Mouse (Mus musculus) kidney, embryonic 16.5 days (tissue): ENCODE results near the gene Golga5. TPM values are rescaled to one million over a fixed set of nuclear protein-coding genes. Genes with fewer than 3 reads are reported as not detected.

ENCODE experiments used
- ATAC-seq: fragments of 200-750 bp; cut with Nextera tagmentation; 2 replicates; pipeline ENCODE4 v1.8.0; 2017; ENCODE audit warnings: moderate TSS enrichment; ENCODE audit not compliant: low FRiP score, low TSS enrichment
- H3K27ac ChIP-seq: fragments of 300-500 bp; sonication (generic); 2 replicates; pipeline ENCODE4 v1.5.1; 2014; ENCODE audit warnings: low read length
- H3K27me3 ChIP-seq: fragments of 300-500 bp; sonication (generic); 2 replicates; pipeline ENCODE4 v1.6.1; 2014; ENCODE audit warnings: low read length, control low read depth, mixed read lengths; ENCODE audit not compliant: insufficient read depth
- H3K36me3 ChIP-seq: fragments of 300-500 bp; sonication (generic); 2 replicates; pipeline ENCODE4 v1.6.1; 2014; ENCODE audit warnings: low read length, control low read depth, mixed read lengths; ENCODE audit not compliant: insufficient read depth
- H3K4me1 ChIP-seq: fragments of 300-500 bp; sonication (generic); 2 replicates; pipeline ENCODE4 v1.6.1; 2014; ENCODE audit warnings: low read length, control low read depth, mixed read lengths; ENCODE audit not compliant: insufficient read depth
- H3K4me2 ChIP-seq: fragments of 300-500 bp; sonication (generic); replicated peaks from 2 replicates; pipeline ENCODE4 v1.6.1; 2014; ENCODE audit warnings: low read depth, low read length
- H3K4me3 ChIP-seq: fragments of 300-500 bp; sonication (generic); 2 replicates; pipeline ENCODE4 v1.5.1; 2014; ENCODE audit warnings: mild to moderate bottlenecking, low read length
- H3K9ac ChIP-seq: fragments of 300-500 bp; sonication (generic); replicated peaks from 2 replicates; pipeline ENCODE4 v1.6.1; 2014; ENCODE audit warnings: low read length
- H3K9me3 ChIP-seq: fragments of 300-500 bp; sonication (generic); 2 replicates; pipeline ENCODE4 v1.6.1; 2016; ENCODE audit warnings: low read length, control low read depth
- WGBS: fragments of 180-500 bp; shearing (Covaris S2); extraction: QIAGEN DNeasy Blood & Tissue Kit; methylation state at CpG from one replicate; pipeline ENCODE4 v1.1.7; 2014; 5-methylcytosine and 5-hydroxymethylcytosine counted together
- polyA plus RNA-seq: library from polyadenylated mRNA; unstranded; fragments of >200 nt; fragmentation: Nextera tagmentation; extraction: Ambion mirVana; gene quantifications from 2 replicates; pipeline ENCODE4 v1.2.1, GENCODE M21; 2015

Gene Golga5
- polyA plus RNA-seq, 1 experiment from 2014 or later = 37.8 TPM

- H3K27ac ChIP-seq = no peak overlapping the region
- H3K4me2 ChIP-seq = no peak overlapping the region
- 24% methylated on average over 13 of the region's 13 CpGs for WGBS
- H3K4me1 ChIP-seq = no peaks in the 10 kb centered on the region
- no peaks in the 10 kb centered on the region for H3K36me3 ChIP-seq
- no peaks in the 10 kb centered on the region for H3K27me3 ChIP-seq
- H3K9me3 ChIP-seq = no peaks in the 10 kb centered on the region
- ATAC-seq = no peak; the same call in 1 of the 2 replicates
- H3K9ac ChIP-seq = no peak overlapping the region
- H3K4me3 ChIP-seq = no peak overlapping the region
Observed at GRCm38 (mm10) chr12:102521777-102522319, 52.9 kb downstream of the Golga5 start.

- no peak overlapping the region for H3K4me2 ChIP-seq
- WGBS = 57% methylated on average over 3 of the region's 3 CpGs
- H3K9me3 ChIP-seq = no peaks in the 10 kb centered on the region
- ATAC-seq = no peak
- no peaks in the 10 kb centered on the region for H3K36me3 ChIP-seq
- no peak overlapping the region for H3K27ac ChIP-seq
- no peak overlapping the region for H3K9ac ChIP-seq
- no peaks in the 10 kb centered on the region for H3K27me3 ChIP-seq
- no peak overlapping the region for H3K4me3 ChIP-seq
- H3K4me1 ChIP-seq = no peaks in the 10 kb centered on the region
Observed at GRCm38 (mm10) chr12:102524216-102524615, 55.3 kb downstream of the Golga5 start.

GRCm38 (mm10) chr12:102524760-102525159 is 55.8 kb downstream of the Golga5 start:
- ATAC-seq = peak; percentile 52; the same call in 1 of the 2 replicates
- Histone ChIP-seq H3K4me3 (no peak overlapping the region), H3K4me2 (no peak overlapping the region), H3K9ac (no peak overlapping the region), H3K36me3 (no peaks in the 10 kb centered on the region), H3K9me3 (no peaks in the 10 kb centered on the region), H3K27ac (no peak overlapping the region), H3K27me3 (no peaks in the 10 kb centered on the region), H3K4me1 (no peaks in the 10 kb centered on the region)
- 13% methylated on average over 6 of the region's 6 CpGs for WGBS

GRCm38 (mm10) chr12:102527989-102528388 is 59.1 kb downstream of the Golga5 start:
- no peak for ATAC-seq
- Histone ChIP-seq H3K27ac (no peak overlapping the region), H3K4me1 (no peaks in the 10 kb centered on the region), H3K4me3 (no peak overlapping the region), H3K4me2 (no peak overlapping the region), H3K9ac (no peak overlapping the region), H3K9me3 (no peaks in the 10 kb centered on the region), H3K27me3 (no peaks in the 10 kb centered on the region), H3K36me3 (no peaks in the 10 kb centered on the region)
- WGBS = 69% methylated on average over 5 of the region's 5 CpGs

- ATAC-seq = peak; percentile 98
Observed at GRCm38 (mm10) chr12:102535796-102536195, 66.9 kb downstream of the Golga5 start.

GRCm38 (mm10) chr12:102540278-102540677 is 71.3 kb downstream of the Golga5 start:
- Histone ChIP-seq H3K9me3 (no peaks in the 10 kb centered on the region), H3K4me2 (no peak overlapping the region), H3K27me3 (no peaks in the 10 kb centered on the region), H3K4me3 (no peak overlapping the region), H3K36me3 (no peaks in the 10 kb centered on the region), H3K4me1 (0 out of 2 replicates have a peak, but pooled peaks cover 2% of the 10 kb centered on the region), H3K27ac (no peak overlapping the region), H3K9ac (no peak overlapping the region)
- WGBS = 23% methylated on average over 8 of the region's 8 CpGs
- no peak for ATAC-seq

More at GRCm38 (mm10) chr12:102535796-102536195, 66.9 kb downstream of the Golga5 start:
- 36% methylated on average over 1 of the region's 1 CpGs for WGBS
- H3K36me3 ChIP-seq = no peaks in the 10 kb centered on the region
- H3K4me3 ChIP-seq = no peak overlapping the region
- no peak overlapping the region for H3K4me2 ChIP-seq
- no peak overlapping the region; the same call in 1 of the 2 replicates for H3K27ac ChIP-seq
- no peak overlapping the region for H3K9ac ChIP-seq
- H3K4me1 ChIP-seq = 0 out of 2 replicates have a peak, but pooled peaks cover 5% of the 10 kb centered on the region
- H3K27me3 ChIP-seq = no peaks in the 10 kb centered on the region
- H3K9me3 ChIP-seq = no peaks in the 10 kb centered on the region; the same call in 1 of the 2 replicates

- WGBS = 93% methylated on average over 7 of the region's 7 CpGs
- no peak for ATAC-seq
- Histone ChIP-seq H3K4me3 (no peak overlapping the region), H3K4me2 (no peak overlapping the region), H3K4me1 (no peaks in the 10 kb centered on the region), H3K27ac (no peak overlapping the region), H3K27me3 (no peaks in the 10 kb centered on the region), H3K9ac (no peak overlapping the region), H3K36me3 (no peaks in the 10 kb centered on the region), H3K9me3 (no peaks in the 10 kb centered on the region)
Observed at GRCm38 (mm10) chr12:102541168-102541567, 72.2 kb downstream of the Golga5 start.

- ATAC-seq = no peak
- Histone ChIP-seq H3K9me3 (no peaks in the 10 kb centered on the region), H3K36me3 (no peaks in the 10 kb centered on the region), H3K4me2 (no peak overlapping the region), H3K9ac (no peak overlapping the region), H3K4me3 (no peak overlapping the region), H3K4me1 (no peaks in the 10 kb centered on the region), H3K27me3 (no peaks in the 10 kb centered on the region), H3K27ac (no peak overlapping the region)
- 71% methylated on average over 6 of the region's 6 CpGs for WGBS
Observed at GRCm38 (mm10) chr12:102545122-102545521, 76.2 kb downstream of the Golga5 start.

Other genes with a start within 250 kb of the Golga5 start
- gene Rin3, start 186.1 kb upstream of the Golga5 start, polyA plus RNA-seq = 8.7 and 9.1 TPM in 2 replicates
- gene Lgmn, start 29.3 kb upstream of the Golga5 start, polyA plus RNA-seq = 153 and 175 TPM in 2 replicates
- gene Chga, start 85.8 kb downstream of the Golga5 start, polyA plus RNA-seq = 5.4 and 13.7 TPM in 2 replicates
- gene Itpk1, start 235.8 kb downstream of the Golga5 start, polyA plus RNA-seq = 23.9 and 24.5 TPM in 2 replicates